Mouse (Mus musculus) testis, adult 2 months (tissue): ENCODE results near the gene Ccl9. TPM values are rescaled to one million over a fixed set of nuclear protein-coding genes. Genes with fewer than 3 reads are reported as not detected.

Experiments
- H3K27ac ChIP-seq: fragments of 200-500 bp; 2 replicates; pipeline ENCODE4 v1.5.1; 2012; ENCODE audit warnings: low read depth, low read length; ENCODE audit not compliant: control insufficient read depth, insufficient read depth
- H3K27me3 ChIP-seq: fragments of 200-500 bp; 2 replicates; pipeline ENCODE4 v1.6.1; 2012; ENCODE audit warnings: mild to moderate bottlenecking, low read length, moderate library complexity; ENCODE audit not compliant: control insufficient read depth, insufficient read depth
- H3K36me3 ChIP-seq: fragments of 200-500 bp; 2 replicates; pipeline ENCODE4 v1.6.1; 2012; ENCODE audit warnings: mild to moderate bottlenecking, low read length; ENCODE audit not compliant: control insufficient read depth, insufficient read depth
- H3K4me1 ChIP-seq: fragments of 200-500 bp; 2 replicates; pipeline ENCODE4 v1.6.1; 2012; ENCODE audit warnings: low read length; ENCODE audit not compliant: control insufficient read depth, insufficient read depth
- H3K4me3 ChIP-seq: fragments of 200-500 bp; 2 replicates; pipeline ENCODE4 v1.5.1; 2012; ENCODE audit warnings: low read depth, mild to moderate bottlenecking, low read length, moderate library complexity, mixed read lengths; ENCODE audit not compliant: control insufficient read depth
- CTCF ChIP-seq: fragments of 200-500 bp; IDR thresholded peaks from 2 replicates; pipeline ENCODE4 v1.5.1; 2012; ENCODE audit warnings: low read depth, mild to moderate bottlenecking, inconsistent platforms, low read length, moderate library complexity; ENCODE audit not compliant: control insufficient read depth, insufficient read depth, insufficient replicate concordance
- POLR2A ChIP-seq: fragments of 200-500 bp; IDR thresholded peaks from 2 replicates; pipeline ENCODE4 v1.6.1; 2012; ENCODE audit warnings: low read depth, mild to moderate bottlenecking, inconsistent platforms, low read length, moderate library complexity; ENCODE audit not compliant: control insufficient read depth
- polyA plus RNA-seq: library from polyadenylated mRNA; depleted of rRNA; stranded (reverse); fragments of >200 nt; gene quantifications from 2 replicates; pipeline ENCODE4 v1.2.3, GENCODE M21; 2012; rRNA removed

The Ccl9 gene
- 0.14 and 0.55 TPM in 2 replicates for polyA plus RNA-seq

DNA sequence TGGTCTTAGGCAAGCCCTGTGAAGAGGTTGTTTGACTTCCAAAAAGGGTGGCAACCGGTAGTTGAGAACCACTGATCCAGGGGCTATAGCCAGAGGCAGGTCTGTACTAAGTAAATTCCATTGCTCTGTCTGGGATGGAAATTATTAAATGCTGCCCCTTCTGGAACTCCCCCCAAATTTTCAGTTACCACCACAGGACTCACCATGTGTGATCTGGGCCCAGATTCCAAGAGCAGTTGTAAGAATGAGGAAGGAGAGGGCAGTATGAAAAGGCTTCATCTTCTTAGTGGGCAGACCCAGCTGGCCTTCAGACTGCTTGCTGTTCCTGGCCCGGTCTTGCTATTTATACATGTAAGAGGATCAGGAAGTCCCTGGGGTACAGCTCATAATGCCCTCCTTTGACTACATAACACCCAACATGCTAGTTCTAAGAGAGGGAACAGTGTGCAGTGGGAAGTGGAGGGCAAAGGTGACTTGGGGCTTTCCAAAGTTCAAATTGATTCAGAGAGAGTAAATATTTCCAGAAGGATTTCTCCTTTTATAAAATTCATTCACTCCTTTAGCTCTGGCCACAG is at the start of gene Ccl9:
TSS of gene Ccl9 (minus strand) at position 451 of the 575 bp plus-strand sequence.
- no peak for TF ChIP-seq CTCF
- no peak for TF ChIP-seq POLR2A

DNA sequence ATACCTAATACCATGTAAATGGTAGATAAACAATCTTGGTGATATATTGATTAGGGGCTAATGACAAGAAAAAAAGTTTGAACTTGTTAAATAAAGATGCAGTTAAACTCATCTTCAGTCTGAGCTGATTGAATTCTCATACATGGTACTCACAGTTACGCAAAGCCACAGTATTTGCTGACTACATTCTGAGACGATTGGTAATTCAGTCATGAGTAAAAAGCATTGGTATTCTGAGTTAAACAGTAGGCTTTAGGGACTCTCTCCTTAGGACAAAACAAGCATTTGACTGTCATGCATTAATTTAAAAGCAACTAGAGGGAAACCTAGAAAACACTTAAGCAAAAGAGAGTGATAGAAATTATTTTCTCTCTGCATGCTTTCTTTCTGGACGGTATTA is 45.1 kb upstream of the Ccl9 start:
- Histone ChIP-seq H3K36me3 (no peaks in the 10 kb centered on the region), H3K4me1 (no peaks in the 10 kb centered on the region), H3K27me3 (no peaks in the 10 kb centered on the region), H3K27ac (no peak overlapping the region), H3K4me3 (no peak overlapping the region)
- TF ChIP-seq CTCF (no peak), POLR2A (no peak)

More for the DNA sequence above, at the start of gene Ccl9:
- Histone ChIP-seq H3K27ac (no peak within 1 kb of the TSS), H3K27me3 (no peaks in the 10 kb centered on the region), H3K4me3 (no peak within 1 kb of the TSS), H3K36me3 (no peaks in the 10 kb centered on the region), H3K4me1 (no peaks in the 10 kb centered on the region)

DNA sequence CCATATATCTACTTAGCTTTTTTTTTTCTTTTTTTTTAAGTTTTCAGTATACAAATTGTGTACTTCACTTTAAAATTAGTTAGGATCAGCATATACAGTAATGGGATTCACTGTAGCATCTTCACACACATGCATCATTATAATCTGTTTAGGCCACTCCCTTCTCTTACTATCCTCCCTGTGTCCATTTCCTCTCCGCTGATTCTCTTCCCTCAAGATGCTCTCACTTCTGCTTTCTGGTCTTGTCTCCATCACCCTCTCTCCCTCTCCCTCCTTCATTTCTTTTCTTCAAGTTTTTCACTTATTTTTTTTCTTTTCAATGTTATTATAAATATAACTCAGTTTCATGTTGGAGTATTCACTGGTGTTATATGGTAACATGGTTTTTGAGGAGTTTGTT is 40.6 kb upstream of the Ccl9 start:
- no peak overlapping the region for H3K27ac ChIP-seq
- no peaks in the 10 kb centered on the region for H3K36me3 ChIP-seq
- H3K27me3 ChIP-seq: no peaks in the 10 kb centered on the region
- no peaks in the 10 kb centered on the region for H3K4me1 ChIP-seq
- TF ChIP-seq POLR2A: no peak
- H3K4me3 ChIP-seq: no peak overlapping the region

DNA sequence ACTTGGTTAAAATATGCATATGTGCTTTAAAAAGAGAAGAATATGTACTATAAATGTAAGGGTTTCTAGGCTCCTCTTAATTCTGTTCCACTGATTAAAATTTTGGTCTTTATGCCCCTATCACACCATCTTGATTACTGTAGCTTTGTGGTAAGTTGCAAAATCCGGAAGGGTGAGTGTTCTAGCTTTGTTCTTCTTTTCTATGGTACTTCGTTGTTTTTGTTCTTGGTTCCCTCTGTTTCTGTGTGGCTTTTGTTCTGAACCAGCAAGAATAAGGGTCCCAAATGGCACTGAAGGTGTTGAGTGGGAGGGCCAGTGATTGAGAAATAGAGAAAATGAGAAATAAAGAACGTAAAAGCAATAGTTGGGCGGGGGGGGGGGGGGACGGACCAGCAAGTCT is 39.8 kb upstream of the Ccl9 start:
- H3K4me3 ChIP-seq: no peak overlapping the region
- H3K27ac ChIP-seq: no peak overlapping the region
- no peaks in the 10 kb centered on the region for H3K36me3 ChIP-seq
- TF ChIP-seq POLR2A (no peak), CTCF (no peak)
- no peaks in the 10 kb centered on the region for H3K27me3 ChIP-seq
- H3K4me1 ChIP-seq: no peaks in the 10 kb centered on the region

DNA sequence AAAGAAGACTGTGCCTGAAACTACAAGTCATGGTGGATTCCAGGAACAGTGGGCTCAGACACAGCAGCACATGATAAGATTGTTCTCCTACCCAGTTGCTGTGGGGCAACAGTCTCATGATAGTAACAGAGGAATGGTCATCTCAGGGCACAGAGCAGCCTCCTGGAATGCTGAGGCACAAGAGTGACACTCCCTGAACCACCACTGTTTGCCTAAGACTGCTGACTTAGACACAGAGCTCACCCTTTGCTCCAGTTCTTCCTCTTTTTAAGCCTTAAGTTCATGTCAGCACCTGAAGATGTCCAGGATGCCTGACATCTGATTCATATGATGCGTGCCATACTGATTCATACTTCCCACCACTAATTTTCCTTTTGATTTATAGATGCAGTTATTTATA is 38.1 kb upstream of the Ccl9 start:
- H3K4me1 ChIP-seq: no peaks in the 10 kb centered on the region
- H3K27ac ChIP-seq: no peak overlapping the region
- TF ChIP-seq CTCF: no peak
- TF ChIP-seq POLR2A: no peak
- no peak overlapping the region for H3K4me3 ChIP-seq
- no peaks in the 10 kb centered on the region for H3K36me3 ChIP-seq
- H3K27me3 ChIP-seq: no peaks in the 10 kb centered on the region

DNA sequence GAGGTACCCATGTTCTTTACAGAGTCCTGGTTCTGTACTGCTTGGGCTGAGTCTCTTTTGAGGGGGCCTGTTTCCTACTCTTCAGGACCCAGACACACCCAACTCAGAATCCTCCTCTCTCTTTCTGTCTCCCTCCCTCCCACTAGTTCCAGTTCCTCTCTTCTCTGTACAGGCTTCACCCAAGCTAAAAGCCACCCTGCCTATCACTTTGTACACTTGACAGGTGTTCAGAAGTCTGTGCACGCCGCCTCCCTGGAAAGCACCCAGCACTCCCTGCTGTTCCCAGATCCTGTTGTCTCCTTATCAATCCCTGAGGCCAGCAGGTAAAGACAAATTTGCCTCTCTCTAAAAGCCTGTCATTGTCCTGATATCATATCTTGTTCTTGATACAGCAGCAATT is 32.5 kb upstream of the Ccl9 start:
- no peaks in the 10 kb centered on the region for H3K27me3 ChIP-seq
- TF ChIP-seq CTCF (no peak), POLR2A (no peak)
- H3K4me1 ChIP-seq: no peaks in the 10 kb centered on the region
- no peak overlapping the region for H3K4me3 ChIP-seq
- no peak overlapping the region for H3K27ac ChIP-seq
- no peaks in the 10 kb centered on the region for H3K36me3 ChIP-seq

DNA sequence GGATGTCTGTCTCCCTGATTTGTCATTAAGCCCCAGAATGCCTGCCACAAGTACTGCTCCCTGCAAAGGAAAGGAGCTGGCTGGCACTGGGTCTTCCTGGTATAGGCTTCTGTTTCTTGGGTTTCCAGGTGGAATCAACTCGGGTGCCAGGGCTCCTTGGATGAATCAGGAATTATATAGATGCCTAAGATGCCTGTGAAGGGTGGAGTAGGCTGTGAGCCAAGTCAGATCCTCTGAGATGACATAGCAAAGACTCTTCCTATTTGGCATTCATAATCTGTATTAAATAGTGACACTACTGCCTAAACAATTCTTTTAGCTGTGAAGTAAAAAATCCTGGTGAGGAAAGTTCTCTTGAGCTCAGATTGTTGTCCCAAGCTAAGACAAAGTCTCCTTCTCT is 28.0 kb upstream of the Ccl9 start:
- Histone ChIP-seq H3K27me3 (no peaks in the 10 kb centered on the region), H3K27ac (no peak overlapping the region), H3K36me3 (no peaks in the 10 kb centered on the region), H3K4me1 (no peaks in the 10 kb centered on the region), H3K4me3 (no peak overlapping the region)
- no peak for TF ChIP-seq POLR2A
- TF ChIP-seq CTCF: no peak

DNA sequence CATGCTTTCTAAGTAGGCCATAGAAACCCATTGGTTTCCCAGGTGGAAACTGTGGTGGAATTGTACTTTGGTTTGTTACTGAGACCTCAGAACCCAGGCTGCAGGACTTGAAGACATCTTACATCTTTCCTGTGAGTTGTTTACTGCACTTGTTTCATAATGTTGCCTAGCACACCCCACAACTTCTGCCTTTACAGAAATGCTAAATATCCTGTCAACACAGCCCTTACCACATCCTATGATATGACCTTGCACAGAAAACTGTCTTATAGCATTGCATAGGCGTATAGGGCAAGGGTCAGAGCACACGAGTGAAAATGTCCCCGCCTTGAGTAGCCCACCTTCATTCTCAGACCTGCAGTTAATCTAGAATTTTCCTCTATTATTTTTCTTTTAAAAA is 27.1 kb upstream of the Ccl9 start:
- no peak for TF ChIP-seq CTCF
- no peak for TF ChIP-seq POLR2A
- no peaks in the 10 kb centered on the region for H3K27me3 ChIP-seq
- H3K36me3 ChIP-seq: no peaks in the 10 kb centered on the region
- no peak overlapping the region for H3K4me3 ChIP-seq
- H3K27ac ChIP-seq: no peak overlapping the region
- no peaks in the 10 kb centered on the region for H3K4me1 ChIP-seq
